26 mouse cellular contexts compared by ENCODE assay signal in the genomic region with DNA sequence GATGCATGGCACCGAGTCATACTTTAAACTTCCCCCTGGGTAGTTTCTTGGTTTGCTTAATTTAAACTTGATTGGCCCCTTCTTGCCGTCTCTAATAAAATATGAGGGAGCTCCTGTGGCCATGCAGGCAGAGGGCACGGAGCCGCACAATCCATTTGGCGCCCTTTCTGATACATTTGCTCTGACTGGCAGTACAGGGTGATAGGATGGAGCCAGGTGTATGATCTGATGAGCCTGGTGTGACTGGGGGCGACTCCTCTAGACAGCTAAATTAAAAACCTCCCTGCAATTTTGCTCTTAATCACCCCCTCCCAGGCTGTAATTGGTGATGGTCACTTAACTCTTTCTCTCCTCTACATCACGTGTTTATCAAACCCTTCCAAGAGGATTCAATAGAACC.
DNase-seq lines count a peak whose midpoint lies in the region; ATAC-seq and TF ChIP-seq lines count a peak whose summit lies in the region.
"Had no signal": no experiment of that assay in that cellular context is flagged by ENCODE, and none has a peak within 500 bp of the region (broad histone marks: within the 10 kb centered on the region; RNA-seq: fewer than 3 reads in every experiment).

No protein-coding gene starts in this region.

- H3K9me3 ChIP-seq in hindbrain, embryonic 14.5 days (ENCODE audit: control insufficient read depth, low read length), result no peaks in the 10 kb centered on the region
- H3K9me3 ChIP-seq in hindbrain, embryonic 13.5 days, result no peaks in the 10 kb centered on the region
- no peaks in the 10 kb centered on the region for H3K9me3 ChIP-seq in midbrain, embryonic 11.5 days (ENCODE audit: control insufficient read depth, low read length)
- no peaks in the 10 kb centered on the region for H3K9me3 ChIP-seq in midbrain, postnatal 0 days (ENCODE audit: low read length)
- H3K9me3 ChIP-seq: heart, embryonic 12.5 days; heart, embryonic 15.5 days; intestine, embryonic 15.5 days had no signal

- H3K27ac ChIP-seq in hindbrain, embryonic 14.5 days, result no peak overlapping the region
- H3K27ac ChIP-seq in hindbrain, embryonic 13.5 days, result no peak overlapping the region
- H3K27ac ChIP-seq in midbrain, embryonic 11.5 days (ENCODE audit: low read depth, low read length), result no peak overlapping the region
- H3K27ac ChIP-seq in midbrain, postnatal 0 days (ENCODE audit: low read depth, low read length), result no peak overlapping the region
- H3K27ac ChIP-seq: gastrocnemius, adult 2 months; heart, embryonic 15.5 days; intestine, embryonic 15.5 days had no signal

- 0 out of 2 replicates have a peak, but pooled peaks cover 2% of the 10 kb centered on the region for H3K4me1 ChIP-seq in hindbrain, embryonic 14.5 days (replicated peaks; ENCODE audit: control insufficient read depth, insufficient read depth, low read length)
- peaks cover 16% of the 10 kb centered on the region for H3K4me1 ChIP-seq in hindbrain, embryonic 13.5 days (replicated peaks)
- H3K4me1 ChIP-seq in midbrain, embryonic 11.5 days (ENCODE audit: control insufficient read depth, insufficient read depth, low read length), result no peaks in the 10 kb centered on the region
- no peaks in the 10 kb centered on the region for H3K4me1 ChIP-seq in midbrain, postnatal 0 days (ENCODE audit: insufficient read depth, low read length)
- H3K4me1 ChIP-seq: heart, embryonic 12.5 days; heart, embryonic 15.5 days; intestine, embryonic 15.5 days had no signal

- peak; percentile 75 for DNase-seq in heart, adult 11 months
- no peak for DNase-seq in heart, postnatal 4 days
- no peak for DNase-seq in hindbrain, embryonic 14.5 days (ENCODE audit: low spot score)
- DNase-seq in midbrain, embryonic 11.5 days (ENCODE audit: low spot score, missing footprints), result peak; percentile 37
- no peak for DNase-seq in midbrain, postnatal 0 days (ENCODE audit: low spot score)
- no peak for DNase-seq in embryo, embryonic 9.5 days (ENCODE audit: extremely low spot score)
- DNase-seq: adrenal gland, adult 2 months; adrenal gland, postnatal 14 days; cerebellum, adult 11-12 months; cerebellum, adult 8-10 months; cerebellum, postnatal 10 days; cerebellum, postnatal 36 days; embryo, embryonic 11 days; gastrocnemius, adult 2 months; gastrocnemius, postnatal 14 days; heart, adult 18-20 months; heart, postnatal 10 days; heart, postnatal 36 days; kidney, adult 11 months; kidney, adult 8-10 months had no signal

- peak overlapping the region; percentile 15; the same call in 1 of the 2 replicates for H3K4me2 ChIP-seq in hindbrain, embryonic 14.5 days (replicated peaks)
- no peak overlapping the region for H3K4me2 ChIP-seq in hindbrain, embryonic 13.5 days
- no peak overlapping the region for H3K4me2 ChIP-seq in midbrain, embryonic 11.5 days
- no peak overlapping the region for H3K4me2 ChIP-seq in midbrain, postnatal 0 days (ENCODE audit: low read depth, low read length, poor library complexity, severe bottlenecking)
- H3K4me2 ChIP-seq: heart, embryonic 12.5 days; heart, embryonic 15.5 days; intestine, embryonic 15.5 days had no signal

- TF ChIP-seq CTCF in midbrain, postnatal 0 days (IDR thresholded peaks at IDR 0.05), result no peak

- no peak for ATAC-seq in hindbrain, embryonic 14.5 days (ENCODE audit: low FRiP score)
- ATAC-seq in hindbrain, embryonic 13.5 days (ENCODE audit: low FRiP score), result no peak; the same call in 1 of the 2 replicates
- ATAC-seq in midbrain, embryonic 11.5 days (ENCODE audit: low FRiP score), result no peak
- no peak for ATAC-seq in midbrain, postnatal 0 days (ENCODE audit: low FRiP score)
- ATAC-seq: CD4-positive, CD25-positive, alpha-beta regulatory T cell, adult 4 months; forebrain, embryonic 16.5 days; intestine, embryonic 15.5 days had no signal

- H3K27me3 ChIP-seq in hindbrain, embryonic 14.5 days (ENCODE audit: control insufficient read depth, insufficient read depth, low read length), result peaks cover 23% of the 10 kb centered on the region
- peaks cover 26% of the 10 kb centered on the region; the same call in 1 of the 2 replicates for H3K27me3 ChIP-seq in hindbrain, embryonic 13.5 days
- H3K27me3 ChIP-seq in midbrain, embryonic 11.5 days (ENCODE audit: control insufficient read depth, insufficient read depth, low read length), result peaks cover 35% of the 10 kb centered on the region
- H3K27me3 ChIP-seq in midbrain, postnatal 0 days (ENCODE audit: insufficient read depth, low read length), result peaks cover 50% of the 10 kb centered on the region
- H3K27me3 ChIP-seq: heart, embryonic 12.5 days; heart, embryonic 15.5 days; intestine, embryonic 15.5 days had no signal

- no peaks in the 10 kb centered on the region for H3K36me3 ChIP-seq in hindbrain, embryonic 14.5 days (replicated peaks; ENCODE audit: control insufficient read depth, insufficient read depth)
- H3K36me3 ChIP-seq in hindbrain, embryonic 13.5 days, result no peaks in the 10 kb centered on the region
- no peaks in the 10 kb centered on the region for H3K36me3 ChIP-seq in midbrain, embryonic 11.5 days (ENCODE audit: control insufficient read depth, insufficient read depth, low read length)
- no peaks in the 10 kb centered on the region for H3K36me3 ChIP-seq in midbrain, postnatal 0 days (ENCODE audit: insufficient read depth, low read length)
- H3K36me3 ChIP-seq: heart, embryonic 12.5 days; heart, embryonic 15.5 days; intestine, embryonic 15.5 days had no signal

- 55% methylated on average over 7 of the region's 7 CpGs for WGBS in hindbrain, embryonic 14.5 days
- 62% methylated on average over 7 of the region's 7 CpGs for WGBS in hindbrain, embryonic 13.5 days
- 84% methylated on average over 7 of the region's 7 CpGs for WGBS in midbrain, embryonic 11.5 days
- WGBS in midbrain, postnatal 0 days, result 78% methylated on average over 7 of the region's 7 CpGs

- no peak overlapping the region for H3K9ac ChIP-seq in hindbrain, embryonic 14.5 days
- H3K9ac ChIP-seq in hindbrain, embryonic 13.5 days, result no peak overlapping the region
- no peak overlapping the region for H3K9ac ChIP-seq in midbrain, embryonic 11.5 days (ENCODE audit: low read length)
- H3K9ac ChIP-seq in midbrain, postnatal 0 days (replicated peaks; ENCODE audit: low read length, poor library complexity, severe bottlenecking), result no peak overlapping the region
- H3K9ac ChIP-seq: heart, embryonic 12.5 days; heart, embryonic 15.5 days; intestine, embryonic 15.5 days had no signal

- H3K4me3 ChIP-seq in hindbrain, embryonic 14.5 days (replicated peaks; ENCODE audit: low read length), result no peak overlapping the region
- no peak overlapping the region for H3K4me3 ChIP-seq in hindbrain, embryonic 13.5 days
- H3K4me3 ChIP-seq in midbrain, embryonic 11.5 days (ENCODE audit: low read depth, low read length), result no peak overlapping the region
- no peak overlapping the region for H3K4me3 ChIP-seq in midbrain, postnatal 0 days (ENCODE audit: low read depth, low read length)
- H3K4me3 ChIP-seq: gastrocnemius, adult 2 months; heart, embryonic 12.5 days; heart, embryonic 15.5 days; intestine, embryonic 15.5 days had no signal

Comparison
In these comparisons a context has a peak if more than half of its experiments do, and no peak if none do; other contexts are left out.
1. DNase-seq: peak in heart, adult 11 months (single experiment) and midbrain, embryonic 11.5 days (single experiment); none in heart, postnatal 4 days (single experiment), hindbrain, embryonic 14.5 days (single experiment), midbrain, postnatal 0 days (single experiment) and embryo, embryonic 9.5 days (single experiment).